Mouse (Mus musculus) hindbrain, embryonic 14.5 days (tissue): ENCODE data around the gene Theg. TPM values are rescaled to one million over a fixed set of nuclear protein-coding genes. Genes with fewer than 3 reads are reported as not detected.

Experiments
- ATAC-seq: fragments of 200-750 bp; cut with Nextera tagmentation; 2 replicates; pipeline ENCODE4 v1.8.0; 2017; ENCODE audit warnings: moderate number of reproducible peaks, mild to moderate bottlenecking, moderate TSS enrichment, moderate library complexity; ENCODE audit not compliant: low FRiP score
- DNase-seq: peaks from one replicate; pipeline ENCODE4 v3.0.0-alpha.2; 2015; ENCODE audit warnings: low spot score
- H3K27ac ChIP-seq: fragments of 300-500 bp; sonication (generic); 2 replicates; pipeline ENCODE4 v1.5.1; 2014; ENCODE audit warnings: mild to moderate bottlenecking, moderate library complexity
- H3K27me3 ChIP-seq: fragments of 300-500 bp; sonication (generic); 2 replicates; pipeline ENCODE4 v1.6.1; 2014; ENCODE audit warnings: mild to moderate bottlenecking, low read length, mixed read lengths; ENCODE audit not compliant: control insufficient read depth, insufficient read depth
- H3K36me3 ChIP-seq: fragments of 300-500 bp; sonication (generic); replicated peaks from 2 replicates; pipeline ENCODE4 v1.6.1; 2014; ENCODE audit not compliant: control insufficient read depth, insufficient read depth
- H3K4me1 ChIP-seq: fragments of 300-500 bp; sonication (generic); replicated peaks from 2 replicates; pipeline ENCODE4 v1.6.1; 2014; ENCODE audit warnings: antibody characterized with exemption, low read length, mixed read lengths; ENCODE audit not compliant: control insufficient read depth, insufficient read depth
- H3K4me2 ChIP-seq: fragments of 300-500 bp; sonication (generic); replicated peaks from 2 replicates; pipeline ENCODE4 v1.6.1; 2014; ENCODE audit warnings: mild to moderate bottlenecking, moderate library complexity
- H3K4me3 ChIP-seq: fragments of 300-500 bp; sonication (generic); replicated peaks from 2 replicates; pipeline ENCODE4 v1.5.1; 2014; ENCODE audit warnings: mild to moderate bottlenecking, low read length
- H3K9ac ChIP-seq: fragments of 300-500 bp; sonication (generic); 2 replicates; pipeline ENCODE4 v1.6.1; 2014
- H3K9me3 ChIP-seq: fragments of 300-500 bp; sonication (generic); 2 replicates; pipeline ENCODE4 v1.6.1; 2016; ENCODE audit warnings: low read length; ENCODE audit not compliant: control insufficient read depth
- WGBS: fragments of 180-500 bp; shearing (Covaris S2); extraction: QIAGEN DNeasy Blood & Tissue Kit; methylation state at CpG from one replicate; pipeline ENCODE4 v1.1.7; 2014; 5-methylcytosine and 5-hydroxymethylcytosine counted together
- polyA plus RNA-seq: library from polyadenylated mRNA; unstranded; fragments of >200 nt; fragmentation: Nextera tagmentation; extraction: Ambion mirVana; gene quantifications from 2 replicates; pipeline ENCODE4 v1.2.1, GENCODE M21; 2014

Theg gene
- not detected in 2 replicates for polyA plus RNA-seq

- Histone ChIP-seq H3K4me2 (no peak within 1 kb of the TSS), H3K9me3 (no peaks in the 10 kb centered on the region), H3K9ac (no peak within 1 kb of the TSS), H3K27me3 (no peaks in the 10 kb centered on the region), H3K27ac (no peak within 1 kb of the TSS), H3K4me1 (no peaks in the 10 kb centered on the region), H3K4me3 (no peak within 1 kb of the TSS), H3K36me3 (no peaks in the 10 kb centered on the region)
- ATAC-seq: no peak
- no peak for DNase-seq
- 84% methylated on average over 5 of the region's 5 CpGs for WGBS
These were observed at the start of gene Theg for GRCm38 (mm10) chr10:79587061-79587751. Theg (minus strand) TSS chr10:79587331.

- peaks cover 10% of the 10 kb centered on the region for H3K4me1 ChIP-seq
- H3K4me3 ChIP-seq: peak overlapping the region; percentile 88
- H3K27me3 ChIP-seq: no peaks in the 10 kb centered on the region
- ATAC-seq: peak; percentile 4; the same call in 1 of the 2 replicates
- peak overlapping the region; percentile 95 for H3K27ac ChIP-seq
- no peaks in the 10 kb centered on the region for H3K9me3 ChIP-seq
- no peaks in the 10 kb centered on the region for H3K36me3 ChIP-seq
- peak overlapping the region; percentile 85 for H3K4me2 ChIP-seq
- no peak for DNase-seq
- peak overlapping the region; percentile 97 for H3K9ac ChIP-seq
- WGBS: 69% methylated on average over 8 of the region's 8 CpGs
These were observed 49.2 kb upstream of the Theg start for GRCm38 (mm10) chr10:79636287-79636686.

GRCm38 (mm10) chr10:79633006-79633777 is 46.1 kb upstream of the Theg start:
- WGBS: 90% methylated on average over 17 of the region's 17 CpGs
- Histone ChIP-seq H3K27ac (no peak overlapping the region), H3K36me3 (no peaks in the 10 kb centered on the region), H3K4me2 (no peak overlapping the region), H3K9ac (no peak overlapping the region), H3K27me3 (no peaks in the 10 kb centered on the region), H3K4me3 (no peak overlapping the region), H3K4me1 (peaks cover 4% of the 10 kb centered on the region), H3K9me3 (no peaks in the 10 kb centered on the region)
- DNase-seq (no peak), ATAC-seq (no peak)

GRCm38 (mm10) chr10:79631432-79631831 is 44.3 kb upstream of the Theg start:
- H3K36me3 ChIP-seq: no peaks in the 10 kb centered on the region
- DNase-seq: peak; percentile 63
- H3K4me2 ChIP-seq: no peak overlapping the region
- H3K9ac ChIP-seq: no peak overlapping the region
- ATAC-seq: peak; percentile 22; the same call in 1 of the 2 replicates
- H3K9me3 ChIP-seq: no peaks in the 10 kb centered on the region
- no peak overlapping the region for H3K4me3 ChIP-seq
- H3K27me3 ChIP-seq: no peaks in the 10 kb centered on the region
- WGBS: 77% methylated on average over 4 of the region's 4 CpGs
- H3K27ac ChIP-seq: no peak overlapping the region
- no peaks in the 10 kb centered on the region; the same call in 1 of the 2 replicates for H3K4me1 ChIP-seq

GRCm38 (mm10) chr10:79628377-79628776 is 41.2 kb upstream of the Theg start:
- DNase-seq: no peak
- no peaks in the 10 kb centered on the region for H3K27me3 ChIP-seq
- no peaks in the 10 kb centered on the region for H3K4me1 ChIP-seq
- no peak overlapping the region for H3K27ac ChIP-seq
- H3K4me3 ChIP-seq: no peak overlapping the region
- H3K36me3 ChIP-seq: no peaks in the 10 kb centered on the region
- no peak for ATAC-seq
- WGBS: 88% methylated on average over 5 of the region's 5 CpGs
- H3K9me3 ChIP-seq: no peaks in the 10 kb centered on the region
- H3K9ac ChIP-seq: no peak overlapping the region
- H3K4me2 ChIP-seq: no peak overlapping the region

- ATAC-seq: no peak; the same call in 1 of the 2 replicates
- Histone ChIP-seq H3K36me3 (no peaks in the 10 kb centered on the region; the same call in 1 of the 2 replicates), H3K27ac (no peak overlapping the region), H3K27me3 (no peaks in the 10 kb centered on the region), H3K4me1 (no peaks in the 10 kb centered on the region), H3K9ac (no peak overlapping the region), H3K4me2 (no peak overlapping the region), H3K9me3 (no peaks in the 10 kb centered on the region), H3K4me3 (no peak overlapping the region)
- WGBS: 80% methylated on average over 10 of the region's 10 CpGs
- no peak for DNase-seq
These were observed 39.0 kb upstream of the Theg start for GRCm38 (mm10) chr10:79626156-79626555.

- Histone ChIP-seq H3K4me2 (no peak overlapping the region), H3K9ac (no peak overlapping the region), H3K4me1 (no peaks in the 10 kb centered on the region), H3K36me3 (no peaks in the 10 kb centered on the region; the same call in none of the 2 replicates), H3K9me3 (no peaks in the 10 kb centered on the region), H3K4me3 (no peak overlapping the region), H3K27me3 (no peaks in the 10 kb centered on the region), H3K27ac (no peak overlapping the region)
- DNase-seq: no peak
- WGBS: 74% methylated on average over 9 of the region's 9 CpGs
- ATAC-seq: no peak
These were observed 38.3 kb upstream of the Theg start for GRCm38 (mm10) chr10:79625398-79625797.

- Histone ChIP-seq H3K4me3 (no peak overlapping the region), H3K4me2 (no peak overlapping the region), H3K9ac (no peak overlapping the region), H3K27ac (no peak overlapping the region), H3K36me3 (peaks cover 6% of the 10 kb centered on the region), H3K27me3 (no peaks in the 10 kb centered on the region), H3K4me1 (no peaks in the 10 kb centered on the region), H3K9me3 (no peaks in the 10 kb centered on the region)
- ATAC-seq: no peak
- no peak for DNase-seq
- 48% methylated on average over 12 of the region's 12 CpGs for WGBS
These were observed 36.8 kb upstream of the Theg start for GRCm38 (mm10) chr10:79623950-79624349.

GRCm38 (mm10) chr10:79616376-79616775 is 29.2 kb upstream of the Theg start:
- DNase-seq: no peak
- Histone ChIP-seq H3K4me1 (peaks cover 20% of the 10 kb centered on the region), H3K9me3 (no peaks in the 10 kb centered on the region), H3K27ac (no peak overlapping the region), H3K9ac (no peak overlapping the region), H3K4me3 (no peak overlapping the region), H3K36me3 (peaks cover 6% of the 10 kb centered on the region), H3K4me2 (no peak overlapping the region), H3K27me3 (peaks cover 20% of the 10 kb centered on the region)
- 85% methylated on average over 5 of the region's 5 CpGs for WGBS
- ATAC-seq: no peak
